Mouse (Mus musculus) lung, postnatal 4 days (tissue): ENCODE results near the gene D5Ertd579e.
"Not testable (repeated sequence)": the region's sequence is repeated elsewhere in the genome, so short reads cannot be mapped to it uniquely, and the experiment has no call there.

Experiments used
- DNase-seq, 2 experiments: peaks; one replicate each; pipeline ENCODE4 v3.0.0; 2021

Gene D5Ertd579e

DNA sequence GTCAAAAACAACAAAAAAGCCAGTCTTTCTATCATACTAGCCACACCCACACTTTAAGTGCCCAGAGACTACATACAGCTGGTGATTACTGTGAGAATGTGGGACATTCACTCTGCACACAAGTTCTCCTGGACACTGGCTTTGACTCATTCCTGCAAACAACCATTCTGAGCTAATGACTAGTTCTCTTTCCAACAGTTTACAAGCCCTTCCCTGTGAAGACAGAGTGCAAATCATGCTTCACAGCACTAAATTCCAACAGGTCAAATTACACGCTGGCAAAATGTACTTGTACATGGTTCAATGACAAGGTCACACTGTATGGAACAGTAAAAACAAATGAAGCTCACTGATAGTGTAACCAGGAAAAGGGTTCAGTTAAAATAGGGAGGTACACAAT is 17.0 kb downstream of the D5Ertd579e start:
- DNase-seq, result no peak

DNA sequence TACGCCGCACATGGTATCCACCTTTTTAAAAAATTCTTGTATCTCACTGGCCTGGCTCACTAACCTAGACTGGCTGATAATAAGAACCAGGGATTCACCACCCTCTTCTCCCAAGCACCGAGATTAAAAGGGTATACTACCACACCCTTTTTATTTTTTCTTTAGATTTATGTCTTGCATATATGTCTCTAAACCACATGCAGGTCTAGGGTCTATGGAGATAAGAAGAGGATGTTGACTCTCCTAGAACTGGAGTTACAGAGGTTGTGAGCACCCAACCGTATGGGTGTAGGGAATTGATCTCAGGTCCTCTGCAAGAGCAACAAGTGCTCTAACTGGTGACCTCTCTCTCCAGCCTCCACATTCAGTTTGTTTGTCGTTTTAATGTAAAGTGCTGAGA is 17.9 kb downstream of the D5Ertd579e start:
- DNase-seq, result no peak

DNA sequence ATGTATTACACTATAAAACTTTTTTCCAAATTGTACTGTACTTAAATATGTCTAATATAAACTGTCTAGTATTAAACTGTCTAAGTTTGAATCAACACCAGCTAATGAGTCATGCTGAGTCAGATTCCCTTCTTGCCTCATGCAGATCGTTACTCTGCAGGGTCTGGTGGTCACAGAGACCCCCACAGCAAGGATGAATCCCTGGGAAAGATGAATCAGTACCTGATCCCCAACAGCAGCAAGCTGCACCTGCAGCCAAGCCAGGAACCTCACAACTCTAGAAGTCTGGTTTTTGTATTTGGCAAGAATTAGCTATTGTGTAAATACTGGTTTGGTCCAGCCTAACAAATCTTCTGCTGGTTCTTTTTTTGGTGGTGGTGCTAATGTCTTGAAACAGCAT is 20.4 kb downstream of the D5Ertd579e start:
- DNase-seq, result no peak

DNA sequence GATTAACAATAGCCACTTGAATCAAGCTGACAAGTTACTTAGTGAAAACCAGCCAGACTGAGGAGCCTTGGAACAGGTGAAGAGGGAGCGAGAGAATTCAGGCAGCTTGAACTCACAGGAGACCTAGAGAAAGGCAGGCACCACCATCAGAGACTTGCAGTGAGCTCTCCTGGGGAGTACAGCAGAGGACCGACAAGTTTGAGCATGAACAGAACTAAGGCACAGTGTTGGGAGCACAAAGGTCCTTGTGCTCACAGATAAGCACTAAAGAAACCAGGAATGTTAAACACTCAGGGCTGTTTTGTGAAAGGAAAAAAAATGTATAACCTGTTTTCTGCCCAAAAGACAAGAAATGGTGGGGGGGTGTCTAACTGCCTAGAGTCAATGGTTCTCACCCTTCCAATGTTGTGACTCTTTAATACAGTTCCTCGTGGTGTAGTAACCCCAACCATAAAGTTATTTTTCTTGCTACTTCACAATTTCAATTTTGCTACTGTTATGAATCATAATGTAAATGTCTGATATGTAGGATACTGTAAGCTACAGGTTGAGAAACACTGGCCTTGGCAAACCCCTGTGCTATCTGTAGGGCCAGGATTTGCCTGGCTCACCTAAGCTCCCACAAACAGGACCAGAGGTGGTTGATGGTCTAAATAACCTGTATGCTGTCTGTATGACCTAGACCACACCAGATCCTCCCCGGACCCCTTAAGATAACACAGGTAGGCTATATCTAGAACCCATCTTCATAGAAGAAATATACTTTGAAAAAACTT is 21.0 kb downstream of the D5Ertd579e start:
- no peak for DNase-seq

DNA sequence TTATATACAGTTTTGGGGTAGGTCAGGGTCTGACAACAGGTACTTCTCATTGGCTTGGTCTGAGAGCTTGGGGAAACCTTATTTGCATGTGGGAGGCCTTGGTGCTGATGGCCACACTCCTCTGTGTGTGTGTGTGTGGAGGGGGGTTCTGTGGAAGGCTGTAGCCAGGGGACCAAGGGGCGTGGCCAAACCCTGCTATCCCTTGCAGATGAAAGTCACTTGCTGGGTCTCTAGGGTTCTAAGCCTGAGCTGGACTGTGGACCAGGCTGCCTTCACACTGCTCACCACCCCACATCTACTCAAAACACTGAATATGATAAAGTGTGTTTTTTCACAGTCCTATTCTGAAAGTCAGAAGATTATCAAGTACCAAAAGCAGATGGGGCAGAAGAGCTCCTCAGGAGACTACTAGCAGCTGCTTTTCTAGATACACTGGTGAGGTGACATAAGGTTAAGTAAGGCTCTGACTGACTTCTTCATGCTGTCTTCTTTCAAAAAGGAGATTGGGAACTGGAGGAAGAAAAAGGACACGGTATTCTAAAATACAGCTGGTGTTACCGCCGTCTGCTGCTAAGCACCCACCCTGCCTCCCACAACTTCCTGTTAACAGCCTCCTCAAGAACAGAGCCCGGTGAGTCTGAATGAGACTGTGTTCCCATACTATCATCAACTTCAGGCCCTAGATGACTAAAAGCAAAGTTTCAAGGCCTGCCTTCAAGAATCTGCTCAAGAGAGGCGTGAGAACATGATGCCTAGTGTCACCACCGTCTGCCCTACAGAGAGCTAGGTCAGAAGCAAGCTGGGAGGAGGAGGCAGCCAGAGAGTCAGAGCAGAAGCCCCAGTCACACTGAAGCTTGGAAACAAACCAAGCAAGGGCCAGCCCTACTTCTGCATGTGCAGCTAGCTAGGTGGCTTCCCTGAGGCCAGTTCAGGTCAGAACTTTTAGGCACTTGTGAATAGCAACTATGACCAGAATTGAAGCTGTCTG is 26.5 kb downstream of the D5Ertd579e start:
- no peak for DNase-seq

DNA sequence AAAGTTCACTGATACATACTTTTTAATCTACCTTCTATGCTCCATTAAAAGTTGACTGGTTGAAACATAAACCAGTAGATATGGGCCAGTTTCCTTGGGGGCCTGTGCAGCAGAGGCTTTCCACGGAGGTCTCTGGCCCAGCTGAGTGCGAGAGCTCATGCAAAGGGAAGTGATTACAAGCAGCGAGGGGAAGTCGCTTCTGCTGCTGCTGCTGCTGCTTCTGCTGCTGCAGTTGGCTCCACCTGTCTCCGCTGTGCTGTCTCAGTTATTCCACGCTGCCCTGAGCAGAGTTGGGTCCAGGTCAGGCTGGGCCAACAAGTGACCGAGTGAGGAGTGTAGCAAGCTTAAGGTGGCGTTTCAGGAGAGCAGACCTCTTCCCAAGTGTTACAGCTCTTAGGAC is 27.3 kb downstream of the D5Ertd579e start:
- DNase-seq, result no peak

DNA sequence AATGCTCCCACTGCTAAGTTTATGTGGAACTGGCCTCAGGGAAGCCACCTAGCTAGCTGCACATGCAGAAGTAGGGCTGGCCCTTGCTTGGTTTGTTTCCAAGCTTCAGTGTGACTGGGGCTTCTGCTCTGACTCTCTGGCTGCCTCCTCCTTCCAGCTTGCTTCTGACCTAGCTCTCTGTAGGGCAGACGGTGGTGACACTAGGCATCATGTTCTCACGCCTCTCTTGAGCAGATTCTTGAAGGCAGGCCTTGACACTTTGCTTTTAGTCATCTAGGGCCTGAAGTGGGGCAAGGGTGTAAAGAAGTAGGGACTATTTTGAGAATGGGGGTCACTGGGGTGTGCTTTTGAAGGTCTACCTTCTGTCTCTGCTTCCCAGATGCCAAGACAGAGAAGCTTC is 27.8 kb downstream of the D5Ertd579e start:
- DNase-seq, result not testable (repeated sequence)

DNA sequence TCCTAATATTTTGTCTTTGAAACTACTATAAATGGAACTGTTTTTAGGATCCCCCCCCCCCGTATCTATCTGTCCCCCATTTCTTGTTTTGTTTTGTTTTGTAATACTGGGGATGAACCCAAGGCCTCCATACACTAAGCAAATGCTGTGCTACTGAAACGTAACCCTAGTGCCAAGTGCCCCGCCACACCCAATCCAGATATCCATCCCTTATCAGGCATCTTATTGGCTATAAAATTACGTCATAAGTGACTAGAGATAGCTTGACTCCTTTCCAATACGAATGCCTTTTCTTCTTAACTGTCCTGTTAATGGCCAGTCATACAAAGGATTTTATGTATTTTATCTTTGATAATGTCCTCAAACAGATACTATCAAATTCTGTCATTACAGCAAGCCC is 28.7 kb downstream of the D5Ertd579e start:
- DNase-seq, result no peak

DNA sequence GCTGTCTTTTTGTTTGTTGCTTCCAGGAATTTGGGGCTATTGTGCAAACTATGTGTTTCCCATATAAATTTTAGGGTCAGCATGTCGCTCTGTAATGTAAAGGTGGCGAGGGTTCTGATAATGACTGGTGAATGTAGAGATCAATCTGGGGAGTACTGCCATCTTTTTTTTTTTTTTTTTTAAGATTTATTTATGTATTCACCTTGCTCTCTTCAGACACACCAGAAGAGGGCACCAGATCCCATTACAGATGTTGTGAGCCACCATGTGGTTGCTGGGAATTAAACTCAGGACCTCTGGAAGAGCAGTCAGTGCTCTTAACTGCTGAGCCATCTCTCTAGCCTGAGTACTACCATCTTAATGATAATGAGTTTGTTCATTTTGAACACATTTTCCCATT is 29.1 kb downstream of the D5Ertd579e start:
- DNase-seq, result not testable (repeated sequence)

DNA sequence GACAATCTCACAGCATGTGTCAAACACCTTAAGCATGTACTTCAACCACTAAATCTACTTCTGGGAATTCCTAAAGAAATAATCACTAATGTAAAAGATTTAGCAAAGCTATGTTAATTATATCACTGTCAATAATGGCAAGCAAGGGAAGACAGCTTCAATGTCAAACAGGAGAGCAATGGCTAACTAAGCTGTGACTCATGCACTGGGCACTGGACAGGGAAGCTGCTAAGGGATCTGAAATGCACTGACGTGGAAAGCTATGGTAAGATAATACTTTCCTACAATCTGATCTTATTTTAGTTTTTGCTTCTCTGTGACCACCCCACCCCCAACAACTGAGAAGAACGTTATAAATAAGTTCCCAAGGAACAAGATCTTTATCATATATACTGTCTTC is 32.5 kb downstream of the D5Ertd579e start:
- DNase-seq, result no peak

DNA sequence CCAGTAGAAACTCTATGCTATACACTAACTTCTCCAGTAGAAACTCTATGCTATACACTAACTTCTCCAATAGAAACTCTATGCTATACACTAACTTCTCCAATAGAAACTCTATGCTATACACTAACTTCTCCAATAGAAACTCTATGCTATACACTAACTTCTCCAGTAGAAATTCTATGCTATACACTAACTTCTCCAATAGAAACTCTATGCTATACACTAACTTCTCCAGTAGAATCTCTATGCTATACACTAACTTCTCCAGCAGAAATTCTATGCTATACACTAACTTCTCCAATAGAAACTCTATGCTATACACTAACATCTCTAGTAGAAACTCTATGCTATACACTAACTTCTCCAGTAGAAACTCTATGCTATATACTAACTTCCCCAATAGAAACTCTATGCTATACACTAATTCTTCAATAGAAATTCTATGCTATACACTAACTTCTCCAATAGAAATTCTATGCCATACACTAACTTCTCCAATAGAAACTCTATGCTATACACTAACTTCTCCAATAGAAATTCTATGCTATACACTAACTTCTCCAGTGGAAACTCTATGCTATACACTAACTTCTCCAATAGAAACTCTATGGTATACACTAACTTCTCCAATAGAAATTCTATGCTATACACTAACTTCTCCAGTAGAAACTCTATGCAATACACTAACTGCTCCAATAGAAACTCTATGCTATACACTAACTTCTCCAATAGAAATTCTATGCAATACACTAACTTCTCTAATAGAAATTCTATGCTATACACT is 34.7 kb downstream of the D5Ertd579e start:
- DNase-seq, result not testable (repeated sequence)

DNA sequence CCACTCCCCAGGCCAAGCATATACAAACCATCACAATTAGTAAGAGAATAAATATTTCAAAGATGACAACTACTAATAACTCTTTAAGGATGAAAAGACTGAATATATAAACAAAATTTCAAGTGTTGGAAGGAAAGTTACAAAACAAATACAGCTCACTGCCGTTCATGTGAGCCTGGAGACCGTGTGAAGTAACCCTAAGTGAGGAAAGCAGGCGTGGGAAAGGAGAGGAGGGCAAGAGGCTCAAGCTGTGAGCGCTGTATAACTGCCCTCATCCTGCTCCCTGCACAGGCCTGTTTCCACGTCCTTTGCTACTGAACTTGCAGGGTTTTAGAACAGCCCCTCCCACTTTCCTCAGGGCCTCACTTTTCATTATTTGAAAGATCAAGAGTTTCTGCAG is 70.2 kb downstream of the D5Ertd579e start:
- DNase-seq, result no peak

DNA sequence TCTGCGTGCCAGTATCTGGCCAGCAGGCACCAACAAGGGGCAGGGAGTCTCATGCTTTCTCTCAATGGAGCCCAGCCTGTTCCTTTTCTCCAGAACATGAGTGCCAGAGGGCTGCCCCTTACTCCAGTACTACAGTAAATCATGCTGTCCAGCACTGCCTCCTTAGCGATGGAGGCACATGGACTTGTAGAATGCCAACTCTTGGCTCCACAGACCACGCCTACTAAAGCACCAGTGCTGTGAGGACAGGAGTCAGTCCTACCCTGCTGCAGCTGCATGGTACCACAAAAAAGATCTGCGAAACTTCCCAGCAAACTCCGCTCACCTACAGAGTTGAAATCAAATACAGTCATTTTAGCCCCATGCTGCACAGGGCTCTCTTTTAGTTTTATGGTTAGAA is 72.2 kb downstream of the D5Ertd579e start:
- no peak for DNase-seq

DNA sequence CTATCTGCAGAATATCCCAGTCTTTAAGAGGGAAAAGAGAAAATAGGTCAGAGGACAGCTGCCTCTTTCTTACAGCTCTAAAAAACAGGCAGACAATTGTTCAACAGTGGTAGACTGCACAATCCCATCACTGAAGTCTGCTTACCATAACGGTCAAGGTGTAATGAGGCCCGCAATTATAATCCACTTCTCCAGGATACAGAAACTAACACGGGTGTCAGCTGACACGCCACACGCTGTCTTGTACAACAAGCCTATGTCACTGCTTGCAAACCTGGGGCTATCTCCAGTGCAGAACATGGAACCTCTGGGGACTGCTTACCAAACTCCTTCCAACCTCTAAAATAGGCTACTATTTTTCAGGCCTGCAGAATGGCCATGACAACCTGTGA is 74.8 kb downstream of the D5Ertd579e start:
- no peak for DNase-seq

DNA sequence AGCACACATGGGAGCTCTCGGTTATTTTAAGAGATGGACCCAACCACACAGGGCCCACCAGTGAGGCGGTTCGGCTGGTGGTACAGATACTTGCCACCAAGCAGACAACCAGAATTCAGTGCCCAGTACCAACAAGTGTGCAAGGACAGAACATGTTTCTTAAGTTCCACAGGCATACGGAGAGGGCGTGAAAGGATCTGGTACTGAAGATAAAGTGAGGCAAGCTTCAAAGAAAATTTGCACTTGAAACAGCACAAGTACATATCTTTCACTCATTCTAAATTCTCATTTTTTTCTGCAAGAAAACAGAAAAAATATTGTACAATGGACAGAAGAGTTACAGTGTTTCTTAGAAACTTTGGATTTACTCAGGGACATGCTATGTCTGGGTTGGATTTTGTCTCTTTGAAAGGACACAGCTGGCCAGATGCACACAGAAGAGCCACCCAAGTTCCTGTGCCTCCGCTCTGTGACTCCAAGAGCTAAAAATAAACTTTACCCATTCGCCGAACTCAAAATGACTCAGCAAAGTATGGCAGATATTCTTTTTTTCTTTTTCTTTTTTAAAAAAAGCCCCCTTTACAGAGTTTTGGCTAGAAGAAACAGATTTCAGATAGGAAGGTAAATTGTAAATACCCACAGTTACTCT is 75.3 kb downstream of the D5Ertd579e start:
- DNase-seq, result no peak

DNA sequence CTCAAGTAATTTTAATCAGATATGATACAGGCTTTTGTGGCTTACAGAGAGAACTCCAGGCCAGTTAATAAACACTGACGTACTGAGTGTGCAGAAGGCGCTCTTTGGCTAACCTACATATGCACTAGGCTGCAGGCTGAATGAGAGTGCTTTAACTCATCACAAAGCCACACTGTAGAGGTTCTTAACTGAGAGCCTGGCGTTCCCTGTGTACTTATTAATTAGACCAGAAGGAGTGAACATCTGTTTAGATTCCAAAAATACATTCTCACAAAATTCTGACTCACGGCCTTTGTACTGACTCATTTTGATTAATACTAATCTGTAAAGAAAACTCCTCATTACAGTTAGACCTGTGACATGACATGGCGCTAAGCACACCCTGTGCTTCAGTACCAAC is 76.9 kb downstream of the D5Ertd579e start:
- no peak for DNase-seq

DNA sequence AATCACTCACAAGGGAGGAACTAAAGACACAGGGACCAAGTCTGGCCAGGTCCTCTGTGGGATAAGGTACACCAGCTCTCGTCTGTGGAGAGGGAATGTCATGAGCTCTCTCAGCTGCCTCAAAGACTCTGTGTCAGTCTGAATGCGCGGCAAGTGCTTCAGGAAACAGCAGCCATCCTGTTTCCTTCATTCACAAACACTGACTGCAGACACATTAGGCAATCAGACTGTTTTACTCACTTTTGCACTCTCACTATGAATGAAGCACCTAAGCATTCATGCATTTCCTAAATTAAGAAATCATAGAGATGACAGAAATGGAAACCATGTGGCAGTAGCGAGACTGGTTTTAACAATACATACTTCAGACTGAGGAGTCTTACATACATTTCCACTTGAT is 77.5 kb downstream of the D5Ertd579e start:
- DNase-seq, result no peak

DNA sequence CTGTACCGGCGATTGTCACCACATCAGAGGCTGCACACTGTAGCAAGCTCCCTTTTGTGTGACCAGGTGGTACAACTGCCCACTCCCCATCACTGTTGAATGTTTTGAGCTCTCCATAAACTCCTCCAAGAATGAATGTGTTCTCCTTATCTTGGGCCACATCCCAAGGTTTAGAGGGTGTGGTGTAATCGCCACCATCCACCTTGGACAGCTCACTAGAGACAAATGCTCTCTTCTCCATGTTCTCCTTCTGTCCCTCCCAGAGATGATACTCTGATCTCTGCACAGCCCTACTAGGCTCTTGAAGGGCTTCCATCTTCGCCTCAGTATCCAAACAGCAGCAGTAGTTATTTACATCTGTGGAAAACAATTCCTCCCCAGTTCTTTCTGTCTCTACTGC is 81.7 kb downstream of the D5Ertd579e start:
- DNase-seq, result no peak

DNA sequence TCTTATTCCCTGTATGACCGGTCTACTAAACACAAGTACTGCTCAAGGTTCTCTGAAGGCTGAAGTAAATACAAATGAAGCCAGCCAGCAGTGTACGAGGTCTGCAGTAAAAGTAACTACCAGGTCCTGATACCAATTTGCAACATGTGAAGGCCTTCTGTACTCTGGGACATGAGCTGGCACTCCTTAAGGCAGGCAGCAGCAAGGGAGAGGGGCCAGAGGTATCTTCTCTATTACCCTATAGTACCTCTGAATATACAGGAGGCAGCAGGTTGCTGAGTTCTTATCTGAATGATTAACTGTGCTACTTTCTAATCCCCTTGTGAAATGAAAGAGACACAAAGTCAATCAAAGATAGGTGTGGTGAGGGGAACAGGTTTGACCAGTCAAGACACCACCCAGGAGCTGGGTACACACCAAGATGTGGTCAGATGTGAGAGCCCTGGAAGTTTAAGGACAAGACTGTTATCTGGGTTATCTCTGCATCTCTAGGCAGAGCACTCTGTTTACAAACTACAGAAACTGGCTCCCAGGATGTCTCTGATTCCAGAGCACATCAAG is 86.8 kb downstream of the D5Ertd579e start:
- DNase-seq, result no peak

DNA sequence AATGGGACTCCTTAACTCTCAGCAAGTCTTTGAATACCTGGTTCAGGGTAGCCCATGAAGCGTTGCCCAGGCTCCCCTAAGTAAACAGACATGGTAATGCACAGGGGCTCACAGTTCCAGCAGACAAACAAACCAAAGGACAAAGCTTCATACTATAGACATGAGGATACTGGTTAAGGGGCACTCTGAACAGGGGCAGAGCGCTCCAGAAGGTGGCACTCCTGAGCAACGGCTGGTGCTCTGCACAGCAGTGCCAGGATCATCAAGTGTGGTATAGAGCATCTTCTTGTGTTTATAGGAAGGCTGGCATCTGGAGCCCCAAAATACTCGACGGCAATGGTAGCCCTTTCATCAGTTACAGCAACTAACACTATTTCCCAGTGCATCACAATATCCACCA is 92.8 kb downstream of the D5Ertd579e start:
- DNase-seq, result peak in 1 of 2 experiments; percentile 54

DNA sequence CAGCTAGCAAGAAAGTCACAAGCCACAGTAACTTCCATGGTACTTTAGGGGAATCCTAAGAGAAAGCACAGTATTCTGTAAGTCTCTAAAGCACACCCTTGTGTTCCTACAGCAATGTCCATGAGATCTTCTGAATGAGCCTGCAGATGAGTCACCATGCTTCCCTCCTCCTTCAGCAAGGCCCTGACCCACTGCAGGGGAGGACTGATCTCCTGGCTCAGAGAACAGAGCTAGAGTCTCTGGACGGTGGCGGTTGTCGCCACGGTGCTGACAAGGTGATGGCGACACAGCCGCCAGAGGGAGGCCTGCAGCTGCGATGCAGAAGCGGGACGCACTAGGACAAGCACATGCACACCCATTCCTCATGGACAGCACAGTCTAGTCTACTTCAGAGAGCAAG is 93.8 kb downstream of the D5Ertd579e start:
- DNase-seq, result no peak

DNA sequence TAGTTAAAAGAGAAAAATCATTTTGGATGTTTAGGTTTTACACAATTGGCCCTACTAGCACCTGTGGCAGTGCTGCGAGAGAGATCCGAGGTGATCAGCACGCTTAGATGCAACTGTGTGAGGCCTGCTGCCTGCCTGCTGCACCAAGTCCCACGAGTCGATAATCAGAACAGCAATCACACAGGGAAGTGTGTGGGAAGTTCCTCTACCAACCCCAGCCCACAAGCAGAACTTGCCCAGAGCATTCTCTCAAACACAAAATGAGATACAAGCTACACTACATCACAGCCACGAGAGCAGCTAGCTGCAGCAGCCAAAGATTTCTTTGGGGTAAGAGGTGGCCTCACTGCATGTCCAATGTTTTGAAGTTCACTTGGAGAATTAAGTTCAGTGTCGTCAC is 94.3 kb downstream of the D5Ertd579e start:
- DNase-seq, result no peak
